Mouse (Mus musculus): Measurements from ENCODE around the gene Gm14434. TPM values are rescaled to one million over a fixed set of nuclear protein-coding genes. Genes with fewer than 3 reads are reported as not detected.
"Not testable (repeated sequence)": the region's sequence is repeated elsewhere in the genome, so short reads cannot be mapped to it uniquely, and the experiment has no call there.

Gene Gm14434
- total RNA-seq (2012; rRNA removed): 5.2 and 6.6 TPM in 2 replicates
- total RNA-seq (2014; rRNA removed): 58.6 and 59.6 TPM in 2 replicates
- polyA plus RNA-seq (2012; ENCODE audit: insufficient read length, low read depth): 0.94 and 6.0 TPM in 2 replicates

DNA sequence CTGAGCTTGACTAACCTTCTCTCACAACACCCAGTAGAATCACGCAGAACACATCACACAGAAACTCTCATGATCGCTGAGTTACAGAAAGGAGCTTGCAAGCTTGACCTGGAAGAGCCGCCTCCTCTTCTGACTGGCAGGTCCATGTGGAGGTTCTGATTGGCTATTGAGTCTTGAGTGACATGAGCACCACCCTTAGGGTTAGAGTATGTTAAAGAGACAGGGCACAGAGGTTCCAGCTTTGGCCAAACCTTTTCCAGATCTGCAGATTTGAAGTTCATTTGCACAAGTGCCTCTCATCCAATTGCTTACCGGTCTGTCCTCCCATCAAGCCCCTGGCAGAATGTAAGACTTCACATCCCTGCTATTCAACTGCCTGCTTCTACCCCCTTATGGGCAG, at the start of gene Gm14434:
TSS of gene Gm14434 (minus strand) at position 101 of the 400 bp plus-strand sequence.
- H3K9me3 ChIP-seq (replicated peaks; ENCODE audit: low read length); H3K4me3 ChIP-seq (replicated peaks in 1 of 3; ENCODE audit: low read depth in 2 of 3, low read length in 2 of 3, poor library complexity in 1 of 3); H3K27ac ChIP-seq (ENCODE audit: insufficient read depth, low read depth); in situ Hi-C loops (cut with MboI; ENCODE audit: low pct_ligation_motif_present, low pct_unique_long_range_greater_than_20kb, low sequenced_read_pairs); H3K36me3 ChIP-seq (replicated peaks in 1 of 2; ENCODE audit: control insufficient read depth in 1 of 2, insufficient read depth in 1 of 2, low read length in 1 of 2); H3K9ac ChIP-seq (ENCODE audit: insufficient read depth, low read depth); H3K79me2 ChIP-seq (replicated peaks; ENCODE audit: control insufficient read depth, extremely low read depth, insufficient read depth, poor library complexity, severe bottlenecking); H3K27me3 ChIP-seq (replicated peaks); DNase-seq (ENCODE audit: extremely low read depth); dilution Hi-C loops (cut with MboI; ENCODE audit: extremely low pct_ligation_motif_present, extremely low pct_unique_long_range_greater_than_20kb, low sequenced_read_pairs); H3K4me1 ChIP-seq (ENCODE audit: control insufficient read depth in 1 of 2, insufficient read depth in 2 of 2); H3K4me2 ChIP-seq (ENCODE audit: insufficient read depth, low read depth, poor library complexity, severe bottlenecking): not testable (repeated sequence)

DNA sequence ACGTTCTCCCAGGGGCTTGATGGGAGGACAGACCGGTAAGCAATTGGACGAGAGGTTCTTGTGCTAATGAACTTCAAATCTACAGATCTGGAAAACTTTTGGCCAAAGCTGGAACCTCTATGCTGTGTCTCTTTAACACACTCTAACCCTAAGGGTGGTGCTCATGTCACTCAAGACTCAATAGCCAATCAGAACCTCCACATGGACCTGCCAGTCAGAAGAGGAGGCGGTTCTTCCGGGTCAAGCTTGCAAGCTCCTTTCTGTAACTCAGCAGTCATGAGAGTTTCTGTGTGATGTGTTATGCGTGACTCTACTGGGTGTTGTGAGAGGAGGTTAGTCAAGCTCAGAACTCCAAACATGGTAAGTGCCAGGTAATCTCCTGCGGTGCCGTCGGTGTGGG, 34.2 kb upstream of the Gm14434 start, which contains the start of gene Zfp967:
TSS of gene Zfp967 (plus strand) at position 301 of the 400 bp plus-strand sequence.
- H3K36me3 ChIP-seq (replicated peaks in 1 of 2; ENCODE audit: control insufficient read depth in 1 of 2, insufficient read depth in 1 of 2, low read length in 1 of 2); dilution Hi-C loops (cut with MboI; ENCODE audit: extremely low pct_ligation_motif_present, extremely low pct_unique_long_range_greater_than_20kb, low sequenced_read_pairs); H3K9me3 ChIP-seq (replicated peaks; ENCODE audit: low read length): not testable (repeated sequence)

DNA sequence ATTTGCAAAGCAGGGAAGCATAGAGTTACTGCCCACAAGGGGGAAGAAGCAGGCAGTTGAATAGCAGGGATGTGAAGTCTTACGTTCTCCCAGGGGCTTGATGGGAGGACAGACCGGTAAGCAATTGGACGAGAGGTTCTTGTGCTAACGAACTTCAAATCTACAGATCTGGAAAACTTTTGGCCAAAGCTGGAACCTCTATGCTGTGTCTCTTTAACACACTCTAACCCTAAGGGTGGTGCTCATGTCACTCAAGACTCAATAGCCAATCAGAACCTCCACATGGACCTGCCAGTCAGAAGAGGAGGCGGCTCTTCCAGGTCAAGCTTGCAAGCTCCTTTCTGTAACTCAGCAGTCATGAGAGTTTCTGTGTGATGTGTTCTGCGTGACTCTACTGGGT, 63.3 kb downstream of the Gm14434 start, which contains the start of gene Gm14435:
TSS of gene Gm14435 (plus strand) at position 301 of the 400 bp plus-strand sequence.
- dilution Hi-C loops (cut with MboI; ENCODE audit: extremely low pct_ligation_motif_present, extremely low pct_unique_long_range_greater_than_20kb, low sequenced_read_pairs); H3K4me3 ChIP-seq (replicated peaks in 1 of 3; ENCODE audit: low read depth in 2 of 3, low read length in 2 of 3, poor library complexity in 1 of 3); H3K79me2 ChIP-seq (replicated peaks; ENCODE audit: control insufficient read depth, extremely low read depth, insufficient read depth, poor library complexity, severe bottlenecking); in situ Hi-C loops (cut with MboI; ENCODE audit: low pct_ligation_motif_present, low pct_unique_long_range_greater_than_20kb, low sequenced_read_pairs); DNase-seq (ENCODE audit: extremely low read depth); H3K27ac ChIP-seq (ENCODE audit: insufficient read depth, low read depth); H3K36me3 ChIP-seq (replicated peaks in 1 of 2; ENCODE audit: control insufficient read depth in 1 of 2, insufficient read depth in 1 of 2, low read length in 1 of 2); H3K9ac ChIP-seq (ENCODE audit: insufficient read depth, low read depth); H3K27me3 ChIP-seq (replicated peaks); H3K4me1 ChIP-seq (ENCODE audit: control insufficient read depth in 1 of 2, insufficient read depth in 2 of 2); H3K9me3 ChIP-seq (replicated peaks; ENCODE audit: low read length); H3K4me2 ChIP-seq (ENCODE audit: insufficient read depth, low read depth, poor library complexity, severe bottlenecking): not testable (repeated sequence)

More for the DNA sequence above, 34.2 kb upstream of the Gm14434 start, which contains the start of gene Zfp967:
- H3K4me1 ChIP-seq (ENCODE audit: control insufficient read depth in 1 of 2, insufficient read depth in 2 of 2); DNase-seq (ENCODE audit: extremely low read depth); H3K27ac ChIP-seq (ENCODE audit: insufficient read depth, low read depth); H3K27me3 ChIP-seq (replicated peaks); H3K79me2 ChIP-seq (replicated peaks; ENCODE audit: control insufficient read depth, extremely low read depth, insufficient read depth, poor library complexity, severe bottlenecking); H3K9ac ChIP-seq (ENCODE audit: insufficient read depth, low read depth); H3K4me2 ChIP-seq (ENCODE audit: insufficient read depth, low read depth, poor library complexity, severe bottlenecking); in situ Hi-C loops (cut with MboI; ENCODE audit: low pct_ligation_motif_present, low pct_unique_long_range_greater_than_20kb, low sequenced_read_pairs); H3K4me3 ChIP-seq (replicated peaks in 1 of 3; ENCODE audit: low read depth in 2 of 3, low read length in 2 of 3, poor library complexity in 1 of 3): not testable (repeated sequence)

Other genes starting within 250 kb of the Gm14434 start
- gene Gm11009, start 167.3 kb downstream of the Gm14434 start, total RNA-seq (2012; rRNA removed): not detected in 2 replicates
- gene Gm11009, start 167.3 kb downstream of the Gm14434 start, total RNA-seq (2014; rRNA removed): not detected in 2 replicates
- gene Gm11009, start 167.3 kb downstream of the Gm14434 start, polyA plus RNA-seq (2012; ENCODE audit: insufficient read length, low read depth): not detected in 2 replicates
- gene Gm14435, start 63.2 kb downstream of the Gm14434 start, total RNA-seq (2012; rRNA removed): 1.9 and 2.7 TPM in 2 replicates
- gene Gm14435, start 63.2 kb downstream of the Gm14434 start, total RNA-seq (2014; rRNA removed): 10.2 and 16.1 TPM in 2 replicates
- gene Gm14435, start 63.2 kb downstream of the Gm14434 start, polyA plus RNA-seq (2012; ENCODE audit: insufficient read length, low read depth): 6.7 and 9.9 TPM in 2 replicates
- not detected in 2 replicates for gene Zfp967, start 34.3 kb upstream of the Gm14434 start, total RNA-seq (2012; rRNA removed)
- gene Zfp967, start 34.3 kb upstream of the Gm14434 start, total RNA-seq (2014; rRNA removed): not detected in 2 replicates
- gene Zfp967, start 34.3 kb upstream of the Gm14434 start, polyA plus RNA-seq (2012; ENCODE audit: insufficient read length, low read depth): not detected in 2 replicates
- gene Gm14308, start 149.6 kb upstream of the Gm14434 start, total RNA-seq (2012; rRNA removed): 0.64 and 1.1 TPM in 2 replicates
- 1.3 and 1.5 TPM in 2 replicates for gene Gm14308, start 149.6 kb upstream of the Gm14434 start, total RNA-seq (2014; rRNA removed)
- gene Gm14308, start 149.6 kb upstream of the Gm14434 start, polyA plus RNA-seq (2012; ENCODE audit: insufficient read length, low read depth): 4.2 TPM in 1 of 2 replicates, not detected in the other
- 7.7 and 8.4 TPM in 2 replicates for gene Zfp973, start 183.7 kb upstream of the Gm14434 start, total RNA-seq (2012; rRNA removed)
- 13.8 and 20.4 TPM in 2 replicates for gene Zfp973, start 183.7 kb upstream of the Gm14434 start, total RNA-seq (2014; rRNA removed)
- gene Zfp973, start 183.7 kb upstream of the Gm14434 start, polyA plus RNA-seq (2012; ENCODE audit: insufficient read length, low read depth): 8.4 and 9.3 TPM in 2 replicates
- 11.4 and 12.5 TPM in 2 replicates for gene Gm14305, start 221.5 kb upstream of the Gm14434 start, total RNA-seq (2012; rRNA removed)
- 36.7 and 43.7 TPM in 2 replicates for gene Gm14305, start 221.5 kb upstream of the Gm14434 start, total RNA-seq (2014; rRNA removed)
- gene Gm14305, start 221.5 kb upstream of the Gm14434 start, polyA plus RNA-seq (2012; ENCODE audit: insufficient read length, low read depth): 7.2 and 13.0 TPM in 2 replicates

Measured in CH12.LX (cell line).